Mouse (Mus musculus): Measurements from ENCODE around the gene Mfsd4b3.

DNA sequence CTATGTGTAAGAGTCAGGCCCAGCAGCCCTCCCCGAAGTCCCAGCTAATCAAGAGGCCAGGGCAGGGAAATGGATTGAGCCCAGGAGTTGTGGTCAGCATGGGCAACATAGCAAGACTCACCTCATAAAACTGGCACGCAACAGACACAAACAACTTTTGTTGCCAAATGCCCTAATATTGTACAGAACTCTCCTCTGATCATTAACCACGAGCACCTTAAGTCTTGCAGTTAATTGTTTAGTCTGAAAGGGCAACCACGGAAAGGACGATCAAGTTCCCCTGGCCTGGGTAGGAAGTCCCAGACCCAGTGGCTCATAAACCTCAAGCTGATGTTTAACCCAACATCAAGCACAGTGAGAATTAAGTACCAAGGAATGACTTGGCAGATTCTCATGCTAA lies 22.7 kb upstream of the Mfsd4b3 start:
- TF ChIP-seq EP300 (IDR thresholded peaks at IDR 0.05; ENCODE audit: insufficient read depth, low read depth, low read length) = no peak
- no peak for TF ChIP-seq CTCF (IDR thresholded peaks at IDR 0.05; ENCODE audit: low read depth, low read length)
- no peak for TF ChIP-seq POLR2A (IDR thresholded peaks at IDR 0.05; ENCODE audit: insufficient read depth, low read length)

Data from ES-Bruce4 (cell line).